Mouse (Mus musculus) MEL (cell line): ENCODE data around the gene Mid1.

Experiments
- CHD1 ChIP-seq: IDR thresholded peaks from 2 replicates; pipeline ENCODE4 v1.6.1; 2012; ENCODE audit warnings: low read depth, mild to moderate bottlenecking, inconsistent platforms, low read length, improper control_type of control experiment
- CHD2 ChIP-seq: IDR thresholded peaks from 2 replicates; pipeline ENCODE4 v1.6.1; 2011; ENCODE audit warnings: low read length, improper control_type of control experiment
- CTCF ChIP-seq, 3 experiments: IDR thresholded peaks in 2 of 3; conservative IDR thresholded peaks in 1 of 3; 2 replicates each; pipeline ENCODE4 v1.5.1; 2011 to 2012; ENCODE audit warnings: low read length in 3 of 3, low read depth in 2 of 3, mild to moderate bottlenecking in 2 of 3, improper control_type of control experiment in 1 of 3, inconsistent platforms in 1 of 3, mixed read lengths in 1 of 3, moderate library complexity in 1 of 3; ENCODE audit not compliant: control insufficient read depth in 1 of 3, insufficient read depth in 1 of 3, poor library complexity in 1 of 3, severe bottlenecking in 1 of 3
- MYC ChIP-seq: IDR thresholded peaks from 2 replicates; pipeline ENCODE4 v1.6.1; 2011; ENCODE audit warnings: low read depth, mild to moderate bottlenecking, low read length, improper control_type of control experiment, moderate library complexity
- NELFE ChIP-seq: IDR thresholded peaks from 2 replicates; pipeline ENCODE4 v1.6.1; 2011; ENCODE audit warnings: low read depth, low read length, improper control_type of control experiment
- POLR2A ChIP-seq, 2 experiments: IDR thresholded peaks; 2 replicates each; pipeline ENCODE4 v1.6.1; 2011 to 2012; ENCODE audit warnings: low read length in 2 of 2, mild to moderate bottlenecking in 2 of 2, control low read depth in 1 of 2, improper control_type of control experiment in 1 of 2, low read depth in 1 of 2, moderate library complexity in 1 of 2; ENCODE audit not compliant: control insufficient read depth in 1 of 2, insufficient read depth in 1 of 2, poor library complexity in 1 of 2
- RAD21 ChIP-seq: IDR thresholded peaks from 2 replicates; pipeline ENCODE4 v1.6.1; 2011; ENCODE audit warnings: mild to moderate bottlenecking, low read depth, low read length, improper control_type of control experiment
- ZMIZ1 ChIP-seq: IDR thresholded peaks from 2 replicates; pipeline ENCODE4 v1.6.1; 2012; ENCODE audit warnings: low read depth, mild to moderate bottlenecking, inconsistent platforms, low read length, improper control_type of control experiment, moderate library complexity
- ZNF384 ChIP-seq: IDR thresholded peaks from 2 replicates; pipeline ENCODE4 v1.6.1; 2012; ENCODE audit warnings: low read depth, mild to moderate bottlenecking, inconsistent platforms, low read length, improper control_type of control experiment

DNA sequence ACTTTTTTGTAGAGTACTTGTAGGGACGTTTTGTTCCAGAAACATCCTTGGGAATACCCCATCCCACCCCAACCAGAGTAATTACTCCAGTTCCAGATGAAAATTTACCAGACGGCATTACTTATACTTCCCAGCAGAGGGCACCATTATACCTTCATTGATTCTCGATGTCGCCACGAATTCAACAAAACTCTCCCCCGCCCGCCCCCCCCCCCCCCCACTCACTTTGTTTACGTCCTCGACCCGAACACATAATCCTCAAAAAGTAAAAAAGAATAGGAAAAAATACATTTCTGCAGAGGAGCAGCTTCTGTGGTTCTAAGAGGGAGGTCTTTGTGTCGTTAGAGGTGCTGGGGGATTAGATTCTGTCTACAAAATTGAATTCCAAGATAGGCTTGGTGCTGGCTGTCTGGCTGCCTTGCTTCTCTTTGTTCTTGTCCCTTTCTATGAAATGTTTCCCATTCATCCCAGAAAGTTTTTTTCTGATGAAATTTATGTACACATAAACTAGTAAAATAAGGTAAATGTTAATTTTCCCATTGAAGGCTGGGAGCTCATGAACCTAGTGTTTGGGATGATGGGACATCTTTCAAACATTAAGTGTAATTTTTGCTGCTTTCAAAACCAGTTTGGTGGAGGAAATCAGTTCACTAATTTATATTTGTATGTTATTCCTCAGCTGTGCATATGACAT lies 114.1 kb downstream of the Mid1 start:
- no peak for TF ChIP-seq POLR2A (IDR thresholded peaks at IDR 0.05; ENCODE audit: control insufficient read depth in 1 of 2, insufficient read depth in 1 of 2, low read depth in 1 of 2, low read length in 2 of 2, poor library complexity in 1 of 2)
- no peak for TF ChIP-seq MYC
- TF ChIP-seq CTCF (IDR thresholded peaks at IDR 0.05 in 2 of 3, conservative IDR thresholded peaks at IDR 0.05 in 1 of 3; ENCODE audit: control insufficient read depth in 1 of 3, insufficient read depth in 1 of 3, low read depth in 2 of 3, low read length in 3 of 3, poor library complexity in 1 of 3, severe bottlenecking in 1 of 3) = peak in 2 of 3 experiments; percentile 29 to 55; a peak in 4 of 6 replicates
- no peak for TF ChIP-seq NELFE
- 0 out of 2 replicates have a peak, but pooled peaks have one; percentile 11 for TF ChIP-seq ZNF384
- no peak for TF ChIP-seq ZMIZ1
- no peak for TF ChIP-seq CHD1
- TF ChIP-seq CHD2 = no peak
- peak; percentile 52 for TF ChIP-seq RAD21
